Mouse (Mus musculus) E14TG2a.4 (cell line): ENCODE data around the gene Gm20388.

Experiments used
- H3K27me3 ChIP-seq: 2 replicates; pipeline ENCODE4 v1.6.1; 2014; ENCODE audit warnings: low read length, control low read depth; ENCODE audit not compliant: insufficient read depth
- H3K36me3 ChIP-seq: 2 replicates; pipeline ENCODE4 v1.6.1; 2014; ENCODE audit warnings: low read length, control low read depth; ENCODE audit not compliant: insufficient read depth
- H3K4me1 ChIP-seq: replicated peaks from 2 replicates; pipeline ENCODE4 v1.6.1; 2014; ENCODE audit warnings: low read depth, low read length, control low read depth
- H3K4me3 ChIP-seq: replicated peaks from 2 replicates; pipeline ENCODE4 v1.5.1; 2014; ENCODE audit warnings: mild to moderate bottlenecking, low read length
- H3K9me3 ChIP-seq: 2 replicates; pipeline ENCODE4 v1.6.1; 2014; ENCODE audit warnings: low read length, control low read depth
- CTCF ChIP-seq: conservative IDR thresholded peaks from 2 replicates; pipeline ENCODE4 v1.5.1; 2014; ENCODE audit warnings: low read length
- NANOG ChIP-seq: IDR thresholded peaks from 2 replicates; pipeline ENCODE4 v1.6.1; 2014; ENCODE audit warnings: borderline replicate concordance, low read length, mixed read lengths
- POU5F1 ChIP-seq: IDR thresholded peaks from 2 replicates; pipeline ENCODE4 v1.6.1; 2014; ENCODE audit warnings: low read length, borderline replicate concordance

Gm20388 gene

DNA sequence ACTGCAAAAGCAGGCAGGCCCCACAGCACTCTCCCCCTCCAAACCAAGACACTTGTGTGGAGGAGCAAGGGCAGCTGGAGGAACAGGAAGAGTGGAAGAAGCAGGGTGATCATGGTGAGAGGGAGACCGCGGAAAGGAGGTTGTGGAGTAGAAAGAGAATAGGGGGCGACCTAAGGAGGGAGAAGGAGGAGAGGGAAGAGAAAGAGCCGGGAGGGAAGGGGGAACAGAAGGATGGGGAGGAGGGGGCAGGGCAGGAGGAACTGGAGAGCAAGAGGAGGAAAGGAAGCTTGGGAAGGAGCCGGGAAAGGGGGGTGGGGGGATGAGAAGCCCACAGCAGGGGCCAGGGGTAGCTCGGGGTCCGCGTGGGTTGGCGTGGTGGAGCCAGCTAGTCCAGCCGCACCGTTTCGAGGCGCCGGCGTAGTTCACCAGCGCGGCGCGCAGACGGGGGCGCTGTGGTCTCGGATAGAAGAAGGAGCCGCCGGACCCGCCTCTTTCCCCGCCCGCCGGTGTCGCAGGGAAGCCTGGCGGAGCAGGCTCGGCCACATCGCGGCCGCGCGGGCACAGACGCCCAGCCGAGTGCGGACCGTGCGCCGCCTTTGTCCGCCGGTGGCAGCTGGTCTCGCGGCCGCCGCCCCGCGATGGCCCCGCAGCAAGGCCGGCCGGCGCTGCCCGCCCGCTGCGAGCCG, 3742.8 kb downstream of the Gm20388 start, which contains the start of gene Rhou:
TSS of gene Rhou (plus strand) at position 622 of the 686 bp plus-strand sequence.
- peaks cover 32% of the 10 kb centered on the region for H3K4me1 ChIP-seq
- peak within 1 kb of the TSS; percentile 83 for H3K4me3 ChIP-seq
- peaks cover 14% of the 10 kb centered on the region for H3K36me3 ChIP-seq
- no peaks in the 10 kb centered on the region for H3K9me3 ChIP-seq
- no peak for TF ChIP-seq POU5F1
- no peak for TF ChIP-seq CTCF
- no peak for TF ChIP-seq NANOG
- peaks cover 19% of the 10 kb centered on the region for H3K27me3 ChIP-seq

DNA sequence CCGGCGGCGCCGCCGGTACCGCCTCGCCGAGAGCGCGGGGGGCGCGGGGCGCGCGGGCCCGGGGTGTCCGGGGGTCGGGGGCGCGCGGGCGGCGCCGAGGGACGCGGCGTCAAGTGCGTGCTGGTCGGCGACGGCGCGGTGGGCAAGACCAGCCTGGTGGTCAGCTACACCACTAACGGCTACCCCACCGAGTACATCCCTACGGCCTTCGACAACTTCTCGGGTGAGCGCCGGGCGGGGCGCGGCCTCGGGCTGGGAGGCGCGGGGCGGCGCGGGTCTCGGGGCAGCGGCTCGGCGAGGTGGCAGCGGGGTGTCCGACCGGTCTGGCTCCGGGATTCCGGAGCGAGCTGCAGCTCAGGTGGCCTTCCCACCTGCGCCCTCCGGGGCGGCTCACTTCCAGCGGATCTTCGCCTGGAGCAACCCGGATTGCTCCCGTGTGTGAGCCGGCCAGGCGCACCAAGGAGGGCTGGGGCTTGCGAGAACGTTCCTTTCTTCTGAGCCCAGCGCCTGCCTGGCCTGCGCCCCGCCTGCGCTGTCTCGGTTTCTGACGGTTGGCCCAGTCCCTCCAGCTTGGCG, 3743.4 kb downstream of the Gm20388 start:
- H3K4me3 ChIP-seq: peak overlapping the region; percentile 83
- TF ChIP-seq CTCF (no peak), NANOG (no peak), POU5F1 (no peak)
- no peaks in the 10 kb centered on the region for H3K9me3 ChIP-seq
- H3K27me3 ChIP-seq: peaks cover 14% of the 10 kb centered on the region
- H3K36me3 ChIP-seq: peaks cover 14% of the 10 kb centered on the region
- peaks cover 33% of the 10 kb centered on the region for H3K4me1 ChIP-seq

DNA sequence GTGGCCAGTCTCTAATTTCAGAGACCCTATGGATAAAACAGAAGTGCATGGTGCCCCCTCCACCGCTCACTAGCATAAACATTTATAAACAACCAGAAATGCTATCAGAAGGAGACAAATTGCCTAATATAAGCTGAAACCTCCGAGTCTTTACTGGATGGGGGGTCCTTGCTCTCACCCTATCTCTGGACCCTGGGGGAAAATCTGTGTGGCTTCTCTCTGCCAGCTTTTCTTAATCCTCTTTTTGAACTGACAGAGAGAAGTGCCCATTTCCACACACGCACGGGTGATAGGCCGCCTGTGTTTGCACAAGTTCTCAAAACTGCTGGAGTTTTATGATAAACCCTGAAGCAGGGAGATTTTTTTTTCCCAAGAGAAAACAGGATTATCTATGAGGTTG, 3744.1 kb downstream of the Gm20388 start:
- no peaks in the 10 kb centered on the region for H3K9me3 ChIP-seq
- peaks cover 14% of the 10 kb centered on the region for H3K36me3 ChIP-seq
- H3K4me3 ChIP-seq: peak overlapping the region; percentile 83; the same call in 1 of the 2 replicates
- TF ChIP-seq POU5F1 (no peak), NANOG (no peak), CTCF (no peak)
- peaks cover 17% of the 10 kb centered on the region for H3K27me3 ChIP-seq
- H3K4me1 ChIP-seq: peaks cover 31% of the 10 kb centered on the region

DNA sequence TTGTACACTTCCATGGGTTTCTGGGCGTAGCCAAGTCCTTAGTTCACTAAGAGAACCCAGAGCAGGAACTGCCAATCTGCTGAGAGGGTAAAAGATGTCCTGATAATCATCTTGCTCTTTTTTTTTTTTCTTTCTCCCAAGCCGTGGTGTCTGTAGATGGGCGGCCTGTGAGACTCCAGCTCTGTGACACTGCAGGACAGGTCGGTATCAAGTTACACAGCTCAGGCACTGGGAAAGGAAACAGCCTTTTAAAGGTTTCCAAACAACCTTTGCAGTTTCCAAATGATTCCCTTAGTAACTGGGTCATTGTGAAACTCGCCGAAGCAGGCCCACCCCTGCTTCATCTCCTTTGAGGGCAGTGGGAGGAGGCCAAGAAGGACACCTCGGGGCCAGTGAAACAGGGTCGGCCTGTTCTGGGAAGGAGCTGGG, 3744.7 kb downstream of the Gm20388 start:
- 0 out of 2 replicates have a peak overlapping the region, but pooled peaks have one; percentile 83 for H3K4me3 ChIP-seq
- H3K36me3 ChIP-seq: peaks cover 14% of the 10 kb centered on the region
- TF ChIP-seq NANOG (no peak), CTCF (no peak), POU5F1 (no peak)
- peaks cover 23% of the 10 kb centered on the region for H3K27me3 ChIP-seq
- peaks cover 32% of the 10 kb centered on the region for H3K4me1 ChIP-seq
- H3K9me3 ChIP-seq: no peaks in the 10 kb centered on the region

DNA sequence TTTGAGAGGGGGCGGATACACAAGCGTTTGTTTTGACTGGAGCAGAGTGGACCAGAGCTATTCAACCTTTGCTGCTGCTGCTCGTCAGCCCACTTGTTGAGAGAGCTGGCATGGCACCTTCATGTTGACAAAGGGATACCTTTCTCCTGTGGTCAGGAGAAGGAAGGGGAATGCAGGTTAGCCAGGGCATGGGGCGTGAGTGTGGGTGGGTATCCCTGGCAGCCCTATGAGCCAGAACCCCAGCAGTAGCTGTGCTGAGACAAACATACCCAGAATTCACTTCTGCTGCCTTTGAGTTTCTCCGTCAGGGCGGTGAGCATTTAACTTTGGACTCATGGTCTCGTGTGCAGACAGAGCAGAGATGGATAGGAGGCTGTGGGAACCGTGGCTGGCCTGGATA, 3747.2 kb downstream of the Gm20388 start:
- no peak for TF ChIP-seq CTCF
- no peak for TF ChIP-seq POU5F1
- TF ChIP-seq NANOG: no peak

DNA sequence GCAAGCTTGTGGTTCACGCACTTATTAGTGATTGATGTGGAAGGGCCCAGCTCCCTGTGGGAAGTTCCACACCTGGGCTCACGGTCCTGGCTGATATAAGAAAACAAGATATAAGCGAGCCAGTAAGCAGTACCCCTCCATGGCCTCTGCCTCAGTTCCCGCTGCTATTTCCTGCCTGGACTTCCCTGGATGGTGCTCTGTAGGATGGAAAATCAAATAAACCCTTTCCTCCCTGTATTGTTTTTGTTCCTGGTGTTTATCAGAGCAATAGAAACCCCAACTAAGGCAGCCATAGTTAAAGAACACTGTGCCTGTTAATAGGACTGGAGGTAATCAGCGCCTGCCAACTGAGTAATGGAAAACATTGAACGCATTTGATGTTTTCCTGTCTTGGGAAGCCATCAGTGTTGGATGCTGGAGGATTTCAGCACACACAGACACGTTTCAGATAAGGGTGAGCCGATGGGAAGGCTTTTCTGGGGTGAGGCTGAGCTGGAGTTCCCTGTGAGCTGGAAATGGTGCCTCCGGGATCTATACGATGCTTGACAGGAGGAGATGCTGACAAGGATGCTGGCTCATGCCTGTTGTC, 3748.9 kb downstream of the Gm20388 start:
- TF ChIP-seq CTCF: no peak
- TF ChIP-seq NANOG: no peak
- TF ChIP-seq POU5F1: no peak
- H3K36me3 ChIP-seq: peaks cover 30% of the 10 kb centered on the region
- peaks cover 15% of the 10 kb centered on the region; the same call in 1 of the 2 replicates for H3K27me3 ChIP-seq
- H3K4me3 ChIP-seq: no peak overlapping the region
- peaks cover 46% of the 10 kb centered on the region for H3K4me1 ChIP-seq
- H3K9me3 ChIP-seq: no peaks in the 10 kb centered on the region

More for the DNA sequence above, 3747.2 kb downstream of the Gm20388 start:
- Histone ChIP-seq H3K4me1 (peaks cover 44% of the 10 kb centered on the region), H3K4me3 (no peak overlapping the region), H3K27me3 (peaks cover 24% of the 10 kb centered on the region), H3K36me3 (peaks cover 30% of the 10 kb centered on the region), H3K9me3 (no peaks in the 10 kb centered on the region)

DNA sequence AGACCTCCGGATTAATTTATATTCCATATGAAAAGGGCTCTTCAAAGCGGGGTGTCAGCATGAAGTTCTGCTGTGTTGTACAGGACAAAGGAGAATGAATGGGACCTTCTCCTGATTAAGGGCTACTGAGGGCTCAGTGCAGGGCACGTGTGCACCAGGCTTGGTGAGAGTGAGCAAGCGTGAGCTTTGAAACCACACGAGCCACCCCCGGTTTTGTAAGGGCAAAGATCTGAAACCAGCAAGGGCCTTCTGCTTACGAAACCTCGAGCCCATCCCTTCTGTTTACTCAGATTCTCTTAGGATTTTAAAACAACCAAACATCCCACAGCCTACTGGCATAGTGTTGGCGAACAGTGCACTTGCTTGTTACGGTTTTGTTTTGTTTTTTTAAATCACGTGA, 3750.9 kb downstream of the Gm20388 start:
- no peak for TF ChIP-seq CTCF
- TF ChIP-seq POU5F1: no peak
- no peak for TF ChIP-seq NANOG
- Histone ChIP-seq H3K27me3 (0 out of 2 replicates have a peak, but pooled peaks cover 10% of the 10 kb centered on the region), H3K4me3 (no peak overlapping the region), H3K4me1 (peaks cover 43% of the 10 kb centered on the region), H3K9me3 (no peaks in the 10 kb centered on the region), H3K36me3 (peaks cover 25% of the 10 kb centered on the region)

DNA sequence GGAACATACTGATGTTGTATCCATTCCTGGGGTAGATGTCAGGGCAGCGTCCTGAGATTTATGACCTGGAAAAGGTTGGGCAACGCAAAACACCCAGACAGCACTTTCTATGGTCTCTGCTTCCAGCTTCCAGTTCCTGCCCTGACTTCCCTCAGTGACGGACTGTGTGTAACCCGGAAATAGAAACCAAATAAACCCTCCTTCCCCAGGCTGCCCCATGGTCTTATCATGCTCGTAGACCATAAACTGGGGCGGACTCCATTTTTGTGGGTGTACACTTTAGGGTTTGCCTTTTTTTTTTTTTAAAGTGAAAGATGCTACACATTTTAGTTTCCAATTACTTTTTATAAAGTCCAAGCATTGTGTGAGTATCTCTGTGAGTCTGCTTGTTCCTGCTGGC, 3754.9 kb downstream of the Gm20388 start:
- TF ChIP-seq POU5F1 (no peak), CTCF (no peak), NANOG (no peak)
- H3K4me3 ChIP-seq: no peak overlapping the region
- peaks cover 61% of the 10 kb centered on the region for H3K4me1 ChIP-seq
- H3K36me3 ChIP-seq: peaks cover 16% of the 10 kb centered on the region
- 0 out of 2 replicates have a peak, but pooled peaks cover 4% of the 10 kb centered on the region for H3K27me3 ChIP-seq
- H3K9me3 ChIP-seq: no peaks in the 10 kb centered on the region

DNA sequence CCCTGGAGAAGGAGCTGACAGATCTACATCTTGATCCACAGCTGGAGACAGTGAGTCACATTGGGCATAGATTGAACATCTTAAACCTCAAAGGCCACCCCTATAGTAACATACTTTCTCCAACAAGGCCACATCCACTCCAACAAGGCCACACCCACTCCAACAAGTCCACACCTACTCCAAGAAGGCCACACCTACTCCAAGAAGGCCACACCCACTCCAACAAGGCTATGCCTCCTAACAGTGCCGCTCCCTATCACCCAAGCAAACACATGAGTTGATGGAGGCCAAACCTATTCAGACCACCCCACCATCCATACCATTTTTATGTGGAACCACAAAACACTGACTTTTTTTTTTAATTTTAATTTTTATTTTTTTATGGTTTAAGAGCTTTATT, 3756.2 kb downstream of the Gm20388 start:
- no peak overlapping the region for H3K4me3 ChIP-seq
- peaks cover 13% of the 10 kb centered on the region; the same call in 1 of the 2 replicates for H3K27me3 ChIP-seq
- peaks cover 6% of the 10 kb centered on the region for H3K36me3 ChIP-seq
- peaks cover 55% of the 10 kb centered on the region for H3K4me1 ChIP-seq
- no peak for TF ChIP-seq NANOG
- TF ChIP-seq CTCF: no peak
- TF ChIP-seq POU5F1: no peak
- no peaks in the 10 kb centered on the region for H3K9me3 ChIP-seq
